Mouse (Mus musculus) cerebellum, adult 11-12 months (tissue): ENCODE results near the gene Gria1.

ENCODE experiments used
- DNase-seq: peaks from one replicate; pipeline ENCODE4 v3.0.0; 2022

Gria1 gene

DNA sequence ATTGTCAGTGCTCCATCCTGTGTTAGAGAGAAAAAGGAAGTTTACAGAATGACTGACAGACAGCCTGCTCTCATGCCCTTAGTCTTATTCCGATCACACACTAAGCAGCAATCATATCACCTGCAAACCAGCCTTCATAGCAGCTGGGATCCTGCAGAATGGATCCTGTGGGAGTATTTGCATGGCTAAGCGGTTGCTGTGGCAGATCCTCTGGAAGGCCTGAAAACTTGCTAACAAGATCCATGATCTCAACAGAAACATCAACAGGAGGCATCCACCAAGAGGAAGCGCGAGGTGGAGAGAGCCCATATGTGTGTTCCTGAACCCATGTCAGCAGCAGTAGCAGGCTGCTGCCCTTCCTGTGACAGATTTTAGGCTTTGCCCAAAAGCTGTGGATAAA, 173.0 kb downstream of the Gria1 start:
- DNase-seq, result no peak

DNA sequence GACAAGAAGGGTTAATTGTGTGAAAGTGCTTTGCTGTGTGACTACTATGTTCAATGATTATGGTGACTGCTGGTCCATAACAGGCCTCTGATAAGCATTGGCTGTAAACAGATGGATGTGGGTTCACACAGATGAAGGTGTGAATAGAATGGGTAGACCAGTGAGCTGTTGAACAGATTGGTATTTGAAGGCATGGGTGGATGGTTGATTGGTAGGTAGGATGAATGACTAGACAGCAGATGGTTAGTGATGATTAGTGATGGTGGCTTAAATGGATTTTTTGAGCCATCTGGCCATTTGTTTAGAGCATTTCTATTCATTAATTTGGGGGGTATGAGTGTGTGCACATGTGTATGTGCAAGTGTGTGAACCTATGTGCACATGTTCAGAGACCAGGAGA, 173.9 kb downstream of the Gria1 start:
- no peak for DNase-seq

DNA sequence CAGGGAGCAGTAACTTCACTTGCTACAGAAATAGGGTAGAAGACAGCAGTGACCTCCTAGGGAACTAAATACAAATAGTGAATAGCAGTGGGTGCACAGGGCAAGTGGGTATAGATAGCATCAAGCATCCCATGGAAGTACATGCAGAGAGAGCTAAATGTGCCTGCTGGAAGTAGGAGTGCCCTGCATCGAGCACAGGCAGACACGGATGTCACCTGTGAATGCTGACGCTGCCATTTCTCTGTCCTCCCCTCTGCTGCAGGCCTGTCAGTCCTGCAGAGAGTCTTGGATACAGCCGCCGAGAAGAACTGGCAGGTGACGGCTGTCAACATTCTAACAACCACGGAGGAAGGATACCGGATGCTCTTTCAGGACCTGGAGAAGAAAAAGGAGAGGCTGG, 178.2 kb downstream of the Gria1 start:
- DNase-seq, result no peak

DNA sequence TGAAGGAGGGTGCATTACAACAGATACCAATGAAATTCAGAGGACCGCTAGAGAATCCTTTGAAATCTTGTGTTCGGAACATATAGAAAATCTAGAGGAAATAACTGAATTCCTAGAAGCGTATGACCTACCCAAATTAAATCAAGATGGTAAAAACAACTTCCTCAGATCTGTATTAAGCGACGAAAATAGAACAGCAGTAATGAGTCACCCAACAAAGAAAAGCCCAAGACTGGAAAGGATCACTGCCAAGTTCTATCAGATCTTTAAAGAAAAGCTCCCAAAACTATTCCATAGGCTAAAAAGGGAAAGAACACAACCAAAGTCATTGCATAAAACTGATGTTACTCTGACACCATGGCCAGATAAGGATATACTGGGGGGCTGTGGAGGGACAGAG, 183.6 kb downstream of the Gria1 start:
- DNase-seq, result no peak

DNA sequence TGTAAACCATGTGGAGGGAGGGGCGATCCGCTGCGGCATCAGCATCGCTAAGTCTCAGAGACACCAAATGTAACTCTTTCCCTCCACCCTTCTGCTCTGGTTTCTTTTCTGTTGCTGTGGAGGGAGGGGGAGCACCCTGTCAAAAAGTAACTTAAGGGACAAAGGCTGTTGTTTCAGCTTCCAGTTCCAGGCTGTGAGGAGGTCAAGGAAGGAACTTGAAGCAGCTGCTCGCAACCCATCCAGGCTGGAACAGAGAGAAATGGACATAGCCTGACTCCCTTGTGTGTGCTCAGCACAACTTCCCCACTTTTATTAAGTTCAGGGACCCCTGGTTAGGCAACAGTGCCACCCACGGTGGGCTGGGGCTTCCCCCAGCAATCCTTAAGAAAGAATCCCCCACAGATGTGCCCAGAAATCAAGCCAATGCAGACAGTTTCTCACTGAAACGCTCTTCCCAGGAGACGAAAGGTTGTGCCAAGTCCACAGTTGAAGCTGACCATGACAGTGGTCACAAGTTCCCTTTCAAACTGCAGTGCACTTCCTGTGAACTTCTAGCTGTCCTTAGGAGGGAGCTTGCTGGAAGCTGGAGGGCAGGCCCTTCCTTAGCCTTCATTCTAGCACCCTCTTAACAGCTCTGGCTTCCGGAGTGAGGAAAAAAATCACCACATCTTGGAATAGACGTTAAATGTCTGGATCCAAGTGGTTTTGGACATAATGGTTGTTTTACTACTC, 190.2 kb downstream of the Gria1 start:
- DNase-seq, result no peak

DNA sequence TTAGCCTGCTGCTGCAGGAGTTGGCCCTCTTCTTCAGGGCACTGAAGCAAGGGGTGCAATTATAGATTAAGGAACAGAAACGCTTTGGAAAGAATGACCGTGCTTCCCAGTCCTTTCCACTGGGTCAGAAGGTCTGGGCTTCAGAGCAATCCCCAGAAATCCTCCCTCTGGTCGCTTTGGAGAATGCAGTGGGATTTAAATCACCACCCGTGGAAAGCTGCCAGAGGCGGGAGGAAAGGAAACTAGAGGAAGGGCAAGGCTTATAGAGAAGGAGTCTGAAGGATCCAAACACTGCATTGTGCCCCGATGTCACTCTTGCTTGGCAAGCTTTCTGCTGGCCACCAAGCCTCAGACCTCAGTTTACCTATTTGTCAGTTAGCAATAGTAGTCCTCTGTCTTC, 193.2 kb downstream of the Gria1 start:
- DNase-seq, result no peak

DNA sequence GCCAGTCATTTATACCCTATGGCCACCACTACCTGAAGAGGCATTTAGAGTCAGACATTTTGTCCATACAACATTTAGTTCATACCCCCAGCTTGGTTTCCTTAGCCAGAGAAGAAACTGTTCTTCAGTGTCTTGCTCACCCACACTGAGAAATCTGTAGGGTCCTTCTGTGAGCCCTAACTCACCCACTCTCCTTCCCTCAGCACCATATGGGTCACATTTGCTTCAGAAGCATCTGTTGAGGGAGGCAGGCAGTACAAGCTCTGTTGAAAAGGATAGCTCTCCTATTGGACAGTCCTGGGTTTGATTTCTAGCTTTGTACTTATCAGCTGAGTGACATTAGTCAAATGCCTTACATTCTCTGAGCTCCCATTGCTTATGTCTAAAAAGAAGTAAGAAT, 196.1 kb downstream of the Gria1 start:
- no peak for DNase-seq

DNA sequence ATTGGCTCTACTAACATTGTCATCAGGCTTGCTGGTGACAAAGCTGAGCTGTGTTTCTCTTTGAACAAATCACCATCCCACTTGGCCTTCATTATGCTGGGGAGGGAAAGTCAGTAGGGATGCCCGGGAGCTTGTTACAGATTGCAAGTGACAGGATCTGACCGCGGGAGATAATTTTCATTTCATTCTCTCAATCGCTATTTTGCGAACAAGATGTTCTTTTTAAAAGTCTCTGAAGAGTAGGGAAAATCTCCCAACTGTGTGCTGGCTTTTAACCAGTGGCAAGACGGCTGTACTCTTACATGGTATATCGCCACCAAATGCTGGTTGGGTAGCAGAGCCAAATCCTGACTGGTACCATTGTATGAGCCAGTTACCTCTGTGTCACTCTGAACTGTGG, 202.9 kb downstream of the Gria1 start:
- no peak for DNase-seq

DNA sequence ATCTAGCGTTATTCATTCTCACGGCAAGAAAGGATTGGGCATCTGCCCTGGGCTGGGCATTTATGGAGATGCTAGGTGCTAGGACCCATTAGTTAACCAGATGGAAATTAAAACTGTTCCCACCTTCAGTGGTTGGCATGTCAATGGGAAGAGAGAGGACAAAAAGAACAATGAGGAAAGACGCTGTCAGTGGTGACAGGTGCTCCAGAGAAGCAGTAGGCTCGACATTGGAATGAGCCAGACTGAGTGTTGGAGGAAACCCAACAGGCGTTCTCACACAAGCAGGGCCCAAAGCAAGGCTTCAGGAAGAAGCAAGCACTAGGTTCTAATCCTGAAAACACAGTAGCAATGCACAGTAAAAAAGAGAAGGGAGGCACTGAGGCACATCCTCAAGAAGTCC, 203.4 kb downstream of the Gria1 start:
- DNase-seq, result no peak

DNA sequence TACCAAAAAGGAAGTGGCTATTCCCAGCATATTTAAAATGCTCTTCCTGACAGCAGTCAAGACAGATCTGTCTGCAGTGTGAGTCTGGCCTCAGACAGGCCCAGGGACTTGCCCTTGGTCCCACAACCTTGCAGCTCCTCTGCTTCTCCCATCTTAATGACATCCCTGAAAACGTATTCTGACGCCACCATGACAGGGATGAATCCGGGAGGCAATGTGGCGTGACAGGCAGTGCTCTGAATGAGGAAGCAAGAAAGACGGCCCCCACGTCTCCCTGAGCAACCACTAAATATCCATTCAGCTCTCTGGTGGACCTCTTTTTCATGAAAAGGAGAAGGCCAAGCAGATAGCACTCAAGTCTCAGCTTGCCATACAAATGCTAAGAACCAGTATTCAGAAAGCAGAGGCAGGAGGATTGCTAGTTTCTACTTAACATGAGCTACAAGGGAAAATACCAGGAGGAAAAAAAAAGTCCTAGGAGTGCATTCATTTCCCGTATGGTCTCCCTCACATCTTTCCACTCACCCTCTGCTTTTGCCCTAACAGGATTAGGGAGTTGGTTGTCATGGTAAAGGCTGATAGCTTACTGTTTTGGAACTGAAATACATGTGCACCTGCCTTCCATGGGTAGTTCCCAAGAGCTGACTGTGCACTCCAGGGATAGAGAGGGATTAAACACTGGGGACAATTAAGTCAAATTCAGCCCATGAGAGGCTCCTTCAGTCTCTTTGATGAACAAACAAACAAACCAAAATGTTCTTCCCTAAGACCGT, 211.8 kb downstream of the Gria1 start:
- DNase-seq, result no peak

DNA sequence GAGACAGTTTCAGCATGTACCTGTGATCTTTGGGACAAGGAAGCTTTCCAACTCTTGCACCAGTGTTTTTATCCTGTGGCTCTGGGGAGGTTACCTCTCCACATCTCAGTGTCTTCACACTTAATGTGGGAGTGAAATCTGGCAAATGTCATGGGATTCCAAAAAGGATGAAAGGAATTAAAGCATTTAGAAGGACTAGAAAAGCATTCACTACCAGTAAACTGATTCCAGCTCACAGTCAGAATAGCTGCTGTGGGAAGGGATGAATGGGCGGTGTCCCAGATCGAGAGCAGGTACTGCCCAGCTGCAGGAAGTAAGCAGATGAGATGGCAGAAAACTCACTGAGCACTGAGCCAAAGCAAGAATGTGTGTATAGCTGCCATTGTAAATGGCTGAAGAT, 224.3 kb downstream of the Gria1 start:
- DNase-seq, result no peak

DNA sequence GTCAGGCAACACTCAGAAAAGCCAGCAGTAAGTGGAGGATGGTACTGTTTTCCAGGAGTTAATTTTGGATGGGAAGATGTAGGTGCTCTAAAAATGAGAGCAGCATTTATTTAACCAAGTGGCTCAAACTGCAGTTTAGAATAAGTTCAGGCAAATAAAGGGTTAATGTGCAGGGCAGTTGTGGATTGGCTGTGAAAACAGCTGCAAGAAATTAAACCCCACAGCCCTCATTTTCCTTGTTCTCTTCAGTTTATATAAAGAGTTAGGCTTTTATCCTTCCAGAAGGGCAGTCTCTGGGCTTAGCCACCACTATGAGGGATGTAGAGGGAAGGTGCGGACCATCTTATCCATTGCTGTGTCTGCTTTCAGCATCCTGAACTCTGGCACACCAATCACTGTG, 225.2 kb downstream of the Gria1 start:
- no peak for DNase-seq

DNA sequence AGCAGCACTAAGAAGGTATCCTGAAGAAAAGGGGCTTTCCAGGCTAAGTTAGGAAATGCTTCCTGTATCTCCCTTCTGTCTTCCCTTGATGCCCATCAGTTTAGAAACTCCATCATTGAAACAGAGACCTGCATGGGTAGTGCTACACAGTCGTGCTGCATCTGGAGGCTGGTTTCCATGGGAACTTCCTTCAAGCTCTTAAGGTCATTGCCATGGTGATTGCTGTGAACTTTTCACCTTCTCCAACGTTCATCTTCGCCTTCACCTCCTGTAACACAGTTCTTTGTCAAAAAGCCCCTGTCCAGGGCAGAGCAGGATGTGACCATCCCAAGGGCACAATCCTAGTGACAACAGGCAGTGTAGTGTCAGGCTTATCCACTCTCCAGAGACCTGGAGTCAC, 228.6 kb downstream of the Gria1 start:
- no peak for DNase-seq

DNA sequence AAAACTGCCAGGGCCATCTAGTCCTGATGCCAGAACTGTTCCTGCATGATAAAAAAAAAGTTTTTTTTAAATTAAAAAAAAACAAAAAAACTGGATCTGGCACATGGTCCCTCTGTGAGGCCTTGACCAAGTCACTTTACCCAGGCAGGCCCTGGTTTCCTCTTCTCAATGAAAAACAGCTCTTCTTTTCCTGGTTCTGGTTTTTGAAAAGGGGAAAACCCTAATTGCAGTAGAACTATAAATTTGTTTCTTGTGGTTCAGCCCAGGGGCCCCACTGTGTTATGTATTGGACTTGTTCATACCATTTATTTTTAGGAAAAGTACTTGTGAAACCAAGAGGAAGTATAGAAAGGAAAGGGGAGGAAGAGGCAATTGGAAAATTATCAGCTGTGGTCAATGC, 232.6 kb downstream of the Gria1 start:
- no peak for DNase-seq

DNA sequence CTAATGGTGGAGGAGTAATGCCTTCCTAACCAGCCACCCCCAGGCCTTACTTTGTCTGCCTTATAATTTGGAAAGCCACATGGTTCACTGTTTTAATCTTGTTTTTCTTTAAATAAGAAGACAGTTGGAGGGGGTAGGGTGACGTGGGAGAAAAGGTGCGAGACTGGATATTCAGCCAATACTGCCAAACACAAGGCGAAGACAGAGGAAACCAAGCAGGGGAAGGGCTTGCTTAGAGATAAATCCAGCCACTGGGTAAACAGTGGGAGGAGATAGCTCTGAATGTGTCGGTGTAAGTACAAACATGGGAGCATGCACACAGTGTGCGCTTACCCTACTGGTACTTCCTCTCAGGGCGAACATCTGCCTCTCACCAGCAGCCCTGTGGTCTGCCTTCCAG, 233.4 kb downstream of the Gria1 start:
- no peak for DNase-seq

DNA sequence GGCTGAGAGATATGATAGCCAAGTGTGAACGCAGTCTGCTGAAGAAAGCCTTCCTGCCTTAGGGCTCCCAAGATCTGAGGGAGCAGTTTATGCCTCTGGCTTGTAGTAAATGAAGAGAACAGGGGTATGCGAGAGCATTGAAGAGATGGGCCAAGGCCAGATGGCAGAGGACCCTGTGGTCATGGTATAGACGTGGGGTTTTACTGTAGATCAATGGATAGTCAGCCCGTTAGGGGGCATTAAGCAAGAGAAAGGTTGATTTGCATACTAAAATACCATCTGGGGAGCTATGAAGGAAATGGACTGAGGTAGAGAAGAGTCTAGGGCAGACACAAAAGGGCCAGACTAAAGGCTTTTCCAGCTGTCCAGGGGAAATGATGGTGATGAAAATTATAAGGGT, 237.7 kb downstream of the Gria1 start:
- no peak for DNase-seq

DNA sequence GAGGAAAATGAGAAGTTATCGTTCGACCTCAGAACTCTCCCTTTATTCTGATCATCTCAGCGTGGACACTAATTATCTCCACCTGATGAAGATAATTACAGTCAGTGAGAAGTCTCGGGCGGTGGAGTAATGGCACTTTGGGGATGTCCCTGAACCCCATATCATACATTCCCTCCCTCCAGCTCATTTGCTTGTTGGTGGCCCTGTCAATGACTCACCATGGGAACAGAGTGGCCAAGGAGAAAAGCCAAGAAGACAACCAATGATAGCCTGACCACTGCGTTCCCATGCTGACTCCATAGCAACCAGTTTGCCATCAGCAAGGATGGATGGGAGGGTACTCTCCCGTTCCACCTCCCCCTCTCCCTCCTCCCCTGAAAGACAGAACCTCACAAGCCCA, 238.9 kb downstream of the Gria1 start:
- DNase-seq, result no peak

DNA sequence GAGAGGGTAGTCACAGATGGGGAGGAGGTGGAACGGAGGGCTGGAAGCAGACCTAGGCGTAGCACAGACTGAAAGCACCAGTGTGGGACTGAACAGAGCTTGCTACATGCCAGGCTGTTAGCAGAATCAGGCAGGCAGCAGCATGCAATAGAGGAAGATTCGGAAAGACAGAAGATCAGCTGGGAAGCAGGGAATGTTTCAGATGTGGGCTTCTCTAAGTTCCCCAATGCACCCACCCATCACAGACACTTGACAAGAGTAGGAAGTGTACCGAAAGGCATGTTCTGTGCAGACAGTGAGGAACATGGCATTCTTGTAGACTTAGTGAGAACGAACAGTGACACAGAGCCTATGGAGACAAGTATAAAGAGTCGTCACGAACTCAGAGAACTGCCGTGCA, 260.5 kb downstream of the Gria1 start:
- no peak for DNase-seq

DNA sequence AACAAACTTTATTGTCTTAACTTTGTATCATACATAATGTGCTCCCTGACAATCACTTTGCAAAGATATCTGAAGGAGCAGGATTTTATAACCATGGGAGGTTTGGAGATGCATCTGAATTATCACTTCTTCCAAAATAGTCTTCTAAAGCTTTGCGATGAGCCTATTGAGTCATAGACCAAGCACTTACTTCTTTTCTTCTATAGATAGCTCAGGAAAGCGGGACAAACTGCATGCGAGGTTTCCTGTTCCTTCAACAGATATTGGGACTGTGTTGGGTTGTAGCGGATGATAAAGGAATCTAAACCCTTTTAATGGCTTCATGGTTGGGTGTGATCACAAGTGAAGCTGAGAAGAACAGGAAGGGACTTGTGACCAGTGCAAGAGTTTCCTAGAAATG, 263.5 kb downstream of the Gria1 start:
- no peak for DNase-seq

DNA sequence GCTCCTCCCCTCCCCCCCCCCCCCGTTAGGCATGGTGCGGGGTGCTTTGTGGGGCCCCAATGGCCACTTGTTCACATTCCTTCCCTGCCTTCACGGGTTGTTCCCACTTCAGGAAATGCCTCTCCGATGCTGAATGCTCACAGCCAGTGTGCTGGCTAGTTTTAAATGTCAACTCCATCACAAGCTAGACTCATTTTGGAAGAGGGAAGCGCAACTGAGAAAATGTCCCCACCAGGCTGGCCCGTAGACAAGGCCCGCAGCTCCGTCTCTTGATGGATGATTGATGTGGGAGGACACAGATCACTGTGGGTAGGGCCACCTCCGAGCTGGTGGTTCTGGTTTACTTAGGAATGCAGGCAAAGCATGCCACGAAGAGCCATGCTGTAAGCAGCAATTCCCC, 266.9 kb downstream of the Gria1 start:
- DNase-seq, result no peak

DNA sequence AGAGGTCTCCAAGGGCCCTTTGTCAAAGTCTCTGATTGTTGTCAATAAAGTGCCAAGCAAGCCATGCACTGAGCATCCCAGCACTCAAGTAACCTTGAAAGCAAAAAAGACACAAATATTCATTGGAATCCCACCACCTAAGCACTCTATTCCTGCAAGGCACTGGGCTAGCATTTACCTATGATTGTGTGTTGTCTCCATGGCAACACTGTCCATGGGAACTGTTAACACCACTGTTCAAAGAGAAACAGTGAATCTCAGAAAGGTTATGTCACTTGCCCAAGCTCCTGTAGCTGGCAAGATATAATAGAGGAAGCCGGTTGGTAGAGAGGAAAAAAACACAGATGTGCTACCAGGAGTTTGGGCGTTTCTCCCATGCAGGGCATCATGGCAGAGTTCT, 274.9 kb downstream of the Gria1 start:
- no peak for DNase-seq

DNA sequence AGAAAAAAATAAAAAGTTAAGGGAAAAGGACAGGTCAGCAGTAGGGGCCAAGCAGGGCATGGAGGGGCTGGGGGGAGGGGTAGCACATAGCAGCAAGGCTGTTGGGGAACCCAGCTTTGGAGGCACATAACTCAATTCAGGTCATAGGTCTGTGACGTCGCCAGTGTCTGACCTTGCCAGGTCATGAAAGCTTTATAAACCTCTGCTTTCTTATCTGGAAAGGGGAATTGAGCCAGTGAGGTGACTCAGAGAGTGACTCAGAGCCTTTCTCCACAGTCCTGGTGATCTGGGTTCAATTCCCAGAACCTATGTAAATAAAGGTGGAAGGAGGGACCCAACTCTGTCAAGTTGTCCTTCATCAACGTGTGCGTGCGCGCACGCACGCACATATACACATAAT, 286.2 kb downstream of the Gria1 start:
- no peak for DNase-seq

DNA sequence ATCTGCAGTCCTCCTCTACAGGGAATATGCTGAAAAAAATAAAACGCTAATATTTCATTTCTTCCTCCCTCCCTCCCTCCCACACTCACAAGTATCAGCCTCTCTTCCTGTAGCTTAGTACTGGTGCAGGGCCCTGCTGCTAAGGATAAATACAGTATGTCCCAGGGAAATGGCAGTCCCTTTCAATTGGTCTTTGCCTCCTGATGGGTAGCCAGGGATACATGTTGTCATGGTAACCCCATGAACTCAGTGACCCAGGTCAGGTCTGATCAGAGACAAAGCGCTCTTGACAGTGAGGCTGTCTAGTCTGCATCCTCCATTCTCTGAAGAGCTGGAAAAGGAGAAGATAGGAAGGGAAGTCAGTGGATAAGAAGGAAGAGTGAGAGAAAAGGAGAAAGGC, 287.1 kb downstream of the Gria1 start:
- no peak for DNase-seq

DNA sequence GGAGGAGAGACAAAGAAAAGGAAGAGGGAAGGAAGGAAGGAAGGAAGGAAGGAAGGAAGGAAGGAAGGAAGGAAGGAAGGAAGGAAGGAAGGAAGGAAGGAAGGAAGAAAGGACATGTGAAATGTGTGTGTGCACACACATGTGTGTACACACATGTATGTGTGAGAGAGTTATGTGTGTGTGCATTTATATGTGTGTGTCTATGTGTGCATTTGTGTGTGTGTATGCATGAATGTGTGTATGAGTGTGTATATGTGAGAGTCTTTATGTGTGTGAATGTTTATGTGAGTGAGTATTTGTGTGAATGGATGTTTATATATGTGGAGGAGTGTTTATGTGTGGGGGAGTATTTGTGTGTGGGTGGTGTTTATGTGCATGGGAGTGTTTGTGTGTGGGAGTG, 287.5 kb downstream of the Gria1 start:
- DNase-seq, result no peak

DNA sequence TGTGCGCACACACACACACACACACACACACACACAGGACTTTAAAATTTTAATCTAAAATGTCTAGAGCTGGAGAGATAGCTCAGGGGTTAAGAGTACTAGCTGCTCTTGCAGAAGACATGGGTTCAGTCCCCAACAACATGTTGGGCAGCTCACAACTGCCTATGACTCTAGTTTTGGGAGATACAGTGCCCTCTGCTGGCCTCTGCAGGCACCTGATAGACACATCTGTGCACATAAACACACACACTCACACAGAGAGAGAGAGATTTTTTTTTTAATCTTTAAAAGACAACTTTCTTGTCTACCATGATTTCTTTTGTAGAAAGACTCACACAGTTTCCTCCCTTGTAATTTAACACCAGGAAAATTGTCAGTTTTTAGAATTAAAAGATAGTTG, 292.4 kb downstream of the Gria1 start:
- DNase-seq, result no peak
